Mouse (Mus musculus): Measurements from ENCODE around the gene Bsph2. TPM values are rescaled to one million over a fixed set of nuclear protein-coding genes. Genes with fewer than 3 reads are reported as not detected.

The Bsph2 gene
- not detected in 3 replicates for total RNA-seq (2017)

DNA sequence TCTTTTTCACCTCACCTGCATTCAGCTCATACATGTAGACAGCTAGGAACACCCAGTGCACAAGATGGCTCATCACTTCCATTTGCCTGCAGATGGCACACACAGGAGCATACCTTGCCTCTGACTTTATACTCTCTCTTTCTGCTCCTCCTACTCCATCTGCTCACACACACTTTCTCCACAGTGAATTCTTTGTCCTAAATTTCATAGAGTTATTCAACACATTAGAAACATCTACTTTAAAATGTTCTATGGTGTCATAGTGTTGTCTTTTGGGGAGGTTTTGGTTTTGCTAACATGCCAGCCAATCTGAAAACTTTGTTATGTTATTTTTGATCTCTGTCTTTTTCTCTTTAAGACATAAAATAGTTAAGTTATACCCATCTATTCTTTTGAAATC is at the start of gene Bsph2:
Gene Bsph2, minus strand, starts transcription at position 101 of the 400 bp plus-strand sequence.
- ATAC-seq (replicated peaks; ENCODE audit: insufficient number of reproducible peaks, low FRiP score, low TSS enrichment, poor library complexity, severe bottlenecking) = no peak

DNA sequence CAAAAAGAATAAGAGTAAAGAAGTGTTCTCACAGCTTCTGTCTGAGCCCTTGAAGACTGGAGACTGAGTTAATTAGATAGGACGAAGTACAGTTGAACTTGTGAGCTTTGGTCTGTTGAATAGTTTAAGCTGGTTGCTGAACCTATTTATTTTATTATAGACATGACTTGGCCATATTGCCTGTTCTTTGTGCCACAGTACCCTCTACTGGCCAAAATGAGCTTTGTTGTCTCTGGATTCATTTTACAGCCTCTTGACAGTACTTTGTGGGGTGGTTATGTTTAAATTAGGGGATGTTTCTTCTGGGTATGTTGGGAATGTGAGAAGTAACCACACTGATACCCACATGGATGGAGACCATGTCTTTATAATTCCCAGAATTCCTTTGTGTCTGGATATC is 59.3 kb downstream of the Bsph2 start:
- ATAC-seq (replicated peaks; ENCODE audit: insufficient number of reproducible peaks, low FRiP score, low TSS enrichment, poor library complexity, severe bottlenecking) = no peak

Other genes starting within 250 kb of the Bsph2 start
- 0.10 TPM in 1 of 3 replicates, not detected in the others for gene Pla2g4c, start 246.4 kb downstream of the Bsph2 start, total RNA-seq (2017)
- gene Cabp5, start 172.9 kb downstream of the Bsph2 start, total RNA-seq (2017) = not detected in 3 replicates
- gene Bsph1, start 120.2 kb downstream of the Bsph2 start, total RNA-seq (2017) = not detected in 3 replicates
- gene Sult2a5, start 52.9 kb upstream of the Bsph2 start, total RNA-seq (2017) = not detected in 3 replicates
- gene Sult2a2, start 162.4 kb upstream of the Bsph2 start, total RNA-seq (2017) = not detected in 3 replicates

All from monocyte, adult 5-6 weeks (primary cell).